Mouse (Mus musculus) midbrain, embryonic 10.5 days (tissue): ENCODE data around the gene Nr2e1. TPM values are rescaled to one million over a fixed set of nuclear protein-coding genes. Genes with fewer than 3 reads are reported as not detected.

Experiments
- DNase-seq: peaks from one replicate; pipeline ENCODE4 v3.0.0-alpha.2; 2017; ENCODE audit warnings: low spot score
- H3K27ac ChIP-seq: fragments of 300-500 bp; sonication (generic); replicated peaks from 2 replicates; pipeline ENCODE4 v1.5.1; 2016; ENCODE audit warnings: mild to moderate bottlenecking
- H3K27me3 ChIP-seq: fragments of 300-500 bp; sonication (generic); 2 replicates; pipeline ENCODE4 v1.6.1; 2016; ENCODE audit warnings: low read depth, mild to moderate bottlenecking; ENCODE audit not compliant: poor library complexity, severe bottlenecking
- H3K36me3 ChIP-seq: fragments of 300-500 bp; sonication (generic); 2 replicates; pipeline ENCODE4 v1.6.1; 2016; ENCODE audit warnings: mild to moderate bottlenecking, moderate library complexity
- H3K4me1 ChIP-seq: fragments of 300-500 bp; sonication (generic); 2 replicates; pipeline ENCODE4 v1.6.1; 2016
- H3K4me3 ChIP-seq: fragments of 300-500 bp; sonication (generic); 2 replicates; pipeline ENCODE4 v1.5.1; 2016; ENCODE audit warnings: mild to moderate bottlenecking, moderate library complexity
- H3K9me3 ChIP-seq: fragments of 300-500 bp; sonication (generic); replicated peaks from 2 replicates; pipeline ENCODE4 v1.6.1; 2016; ENCODE audit warnings: mild to moderate bottlenecking
- WGBS: fragments of 180-500 bp; shearing (Covaris S2); methylation state at CpG from one replicate; pipeline ENCODE4 v1.1.7; 2016; 5-methylcytosine and 5-hydroxymethylcytosine counted together
- polyA plus RNA-seq: library from polyadenylated mRNA; unstranded; fragments of >200 nt; fragmentation: Nextera tagmentation; extraction: Ambion mirVana; gene quantifications from 2 replicates; pipeline ENCODE4 v1.2.1, GENCODE M21; 2016

The Nr2e1 gene
- polyA plus RNA-seq = 25.3 and 26.3 TPM in 2 replicates

DNA sequence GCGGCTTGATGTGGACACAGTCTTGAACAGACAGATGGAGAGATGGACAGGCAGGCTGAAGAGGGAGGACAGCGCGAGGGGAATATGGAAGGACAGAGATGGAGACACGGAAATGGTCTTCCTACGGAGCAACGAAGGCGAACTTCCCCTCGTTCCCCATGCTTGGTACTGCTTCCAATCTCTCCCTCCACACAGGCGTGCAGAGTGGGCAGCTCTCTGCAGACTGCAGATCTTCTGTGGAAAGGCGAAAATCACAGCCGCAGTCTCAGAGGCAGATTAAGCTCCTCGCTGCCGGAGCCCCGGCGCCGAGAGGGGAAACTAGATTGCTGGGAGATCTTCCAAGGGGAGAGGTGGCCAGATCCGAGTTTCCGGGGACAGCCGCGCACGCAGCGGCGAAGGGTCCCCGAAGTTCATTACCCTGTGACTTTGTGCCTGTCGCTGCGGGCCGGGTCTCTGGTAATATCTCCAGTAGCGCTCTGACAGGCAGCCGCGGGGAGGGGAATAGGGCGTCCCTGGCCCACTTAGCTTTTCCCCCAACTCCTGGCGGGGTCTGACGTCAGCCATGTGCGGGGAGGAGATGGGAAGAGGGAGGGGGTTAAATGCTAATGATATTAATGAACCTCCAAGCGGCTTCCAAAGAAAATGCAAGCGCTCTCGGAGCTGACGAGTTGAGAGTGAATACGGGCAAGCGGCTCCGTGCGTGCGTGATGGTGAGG is at the start of gene Nr2e1, which contains the start of gene Ostm1:
Nr2e1 (minus strand) TSS at position 476 of the 716 bp plus-strand sequence.
Ostm1 (plus strand) TSS at position 666 of the 716 bp plus-strand sequence.
- H3K4me3 ChIP-seq = peak within 1 kb of the TSS; percentile 67
- DNase-seq = peak; percentile 79
- H3K27ac ChIP-seq = peak within 1 kb of the TSS; percentile 87
- H3K4me1 ChIP-seq = peaks cover 84% of the 10 kb centered on the region
- H3K36me3 ChIP-seq = peaks cover 3% of the 10 kb centered on the region; the same call in 1 of the 2 replicates
- WGBS = under 1% methylated on average over 43 of the region's 43 CpGs
- H3K27me3 ChIP-seq = peaks cover 100% of the 10 kb centered on the region
- H3K9me3 ChIP-seq = peaks cover 4% of the 10 kb centered on the region; the same call in 1 of the 2 replicates

DNA sequence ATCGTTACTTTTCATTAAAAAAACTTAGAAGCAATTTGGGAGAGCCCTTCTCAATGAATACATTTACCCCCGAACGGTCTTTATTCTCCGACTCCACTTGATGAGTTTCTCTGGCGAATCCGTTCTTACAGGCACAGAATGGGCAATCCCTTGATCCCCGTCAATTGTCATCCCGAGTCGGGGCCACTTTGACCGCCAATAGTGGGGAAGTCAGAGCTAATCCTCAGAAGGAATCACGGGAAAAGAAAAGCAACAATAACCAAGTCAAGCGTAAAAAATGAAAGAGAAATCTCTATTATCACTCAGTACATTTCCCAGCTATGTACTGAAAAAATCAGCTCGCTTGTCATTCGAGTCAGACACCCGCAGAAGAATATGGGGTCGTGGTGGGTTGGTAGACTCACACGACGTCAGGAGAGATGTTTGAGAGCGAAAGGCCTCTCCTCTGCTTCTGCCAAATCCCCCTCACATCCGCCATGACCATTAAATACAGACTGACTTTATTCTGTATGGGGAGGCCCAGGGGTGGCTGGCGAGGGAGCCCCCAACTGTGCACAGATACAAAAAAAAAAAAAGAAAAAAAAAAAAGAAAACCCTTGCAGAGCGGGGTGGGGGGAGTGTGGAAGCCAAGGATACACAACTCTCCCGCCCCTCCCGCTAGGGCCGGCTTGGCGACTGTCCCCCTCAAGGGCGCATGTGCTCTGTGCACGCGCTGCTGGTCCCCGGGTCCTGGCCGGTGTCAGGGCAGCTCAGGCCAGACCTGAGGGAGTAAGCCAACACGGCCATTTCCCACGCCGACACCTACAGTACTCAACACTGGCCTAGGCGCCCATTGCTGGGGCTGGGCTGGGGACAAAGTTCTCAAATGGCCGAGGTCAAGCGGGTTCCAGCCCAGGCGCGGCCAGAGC is 49.3 kb upstream of the Nr2e1 start:
- DNase-seq = peak; percentile 82
- no peaks in the 10 kb centered on the region for H3K9me3 ChIP-seq
- peaks cover 100% of the 10 kb centered on the region for H3K27me3 ChIP-seq
- H3K4me3 ChIP-seq = peak overlapping the region; percentile 53
- under 1% methylated on average over 39 of the region's 39 CpGs for WGBS
- no peaks in the 10 kb centered on the region for H3K36me3 ChIP-seq
- H3K27ac ChIP-seq = peak overlapping the region; percentile 88
- peaks cover 86% of the 10 kb centered on the region for H3K4me1 ChIP-seq

DNA sequence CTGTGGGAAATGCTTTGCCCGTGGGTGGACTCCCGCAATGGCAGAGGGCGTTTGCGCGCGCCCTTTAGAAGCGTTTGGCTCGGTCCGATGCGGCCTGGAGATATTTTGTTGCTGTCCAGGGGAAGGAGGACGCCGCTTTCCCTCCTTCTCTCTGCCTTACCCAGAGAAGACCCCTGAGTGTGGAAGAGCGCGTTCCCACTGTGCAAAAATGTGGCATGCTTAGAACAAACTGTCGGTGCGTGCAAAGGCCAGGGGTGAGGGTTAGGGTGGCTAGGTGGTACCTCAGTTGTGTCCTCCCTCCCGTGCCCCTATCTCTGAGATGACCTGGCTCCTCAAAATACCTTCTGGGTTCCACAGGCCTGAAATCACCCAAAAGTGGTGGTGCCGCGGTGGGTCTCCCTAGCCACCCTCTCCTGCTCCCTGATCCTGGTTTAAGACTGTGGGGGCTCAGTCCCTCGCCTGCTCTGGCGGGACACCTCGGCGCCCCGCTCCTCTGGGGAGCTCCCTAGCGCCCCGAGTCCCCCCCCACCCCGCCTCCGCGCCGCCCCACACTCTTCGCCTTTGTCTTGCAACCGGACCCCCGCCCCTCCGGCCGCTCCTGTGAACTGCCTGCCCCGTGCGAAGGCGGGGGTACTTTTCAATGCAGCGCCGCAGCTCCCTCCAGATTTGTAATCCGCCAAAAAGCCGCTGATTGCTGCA is 48.5 kb upstream of the Nr2e1 start:
- peak overlapping the region; percentile 53 for H3K4me3 ChIP-seq
- H3K9me3 ChIP-seq = no peaks in the 10 kb centered on the region
- peak overlapping the region; percentile 88 for H3K27ac ChIP-seq
- H3K4me1 ChIP-seq = peaks cover 84% of the 10 kb centered on the region
- H3K27me3 ChIP-seq = peaks cover 100% of the 10 kb centered on the region
- DNase-seq = peak; percentile 81
- WGBS = 1% methylated on average over 42 of the region's 42 CpGs
- H3K36me3 ChIP-seq = no peaks in the 10 kb centered on the region

DNA sequence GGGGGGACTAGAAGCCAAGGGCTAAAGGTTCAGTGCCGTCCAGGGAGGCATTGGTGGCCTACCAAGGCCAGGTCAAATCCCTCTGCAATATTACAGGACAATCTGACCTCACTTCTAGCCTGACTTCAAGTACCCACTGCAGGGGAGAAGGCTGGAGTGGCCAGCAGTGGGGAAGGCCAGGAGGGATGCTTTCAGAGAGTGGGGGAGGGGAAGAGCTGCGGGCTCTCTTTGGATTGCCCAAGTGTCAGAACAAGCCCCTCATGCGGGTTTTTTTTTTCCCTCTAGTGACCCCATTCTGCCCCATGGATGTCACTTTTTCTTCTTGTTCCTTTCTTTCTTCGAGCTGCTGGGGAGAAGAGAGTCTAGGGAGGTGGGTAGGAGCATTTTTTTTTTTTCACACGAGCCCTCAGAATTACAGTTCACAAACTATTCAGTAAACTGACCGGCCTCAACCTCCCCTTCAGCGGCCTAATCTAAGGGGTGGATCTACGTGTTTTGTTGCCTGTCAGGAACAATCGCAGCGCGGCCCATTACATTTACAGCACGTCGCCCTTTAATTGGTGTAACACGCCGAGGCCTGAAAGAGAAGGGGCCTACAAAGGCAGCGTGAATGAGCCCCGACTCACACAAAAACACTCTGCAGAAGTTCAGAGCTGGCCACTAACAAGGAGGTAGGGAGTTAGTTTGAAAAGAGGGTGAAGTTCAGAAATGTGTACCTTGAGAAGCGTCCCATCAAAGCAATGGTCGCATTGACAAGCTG is 47.3 kb upstream of the Nr2e1 start:
- Histone ChIP-seq H3K9me3 (no peaks in the 10 kb centered on the region), H3K4me3 (peak overlapping the region; percentile 53), H3K27ac (peak overlapping the region; percentile 88), H3K36me3 (no peaks in the 10 kb centered on the region), H3K4me1 (peaks cover 73% of the 10 kb centered on the region), H3K27me3 (peaks cover 100% of the 10 kb centered on the region)
- WGBS = under 1% methylated on average over 19 of the region's 19 CpGs
- DNase-seq = peak; percentile 69

DNA sequence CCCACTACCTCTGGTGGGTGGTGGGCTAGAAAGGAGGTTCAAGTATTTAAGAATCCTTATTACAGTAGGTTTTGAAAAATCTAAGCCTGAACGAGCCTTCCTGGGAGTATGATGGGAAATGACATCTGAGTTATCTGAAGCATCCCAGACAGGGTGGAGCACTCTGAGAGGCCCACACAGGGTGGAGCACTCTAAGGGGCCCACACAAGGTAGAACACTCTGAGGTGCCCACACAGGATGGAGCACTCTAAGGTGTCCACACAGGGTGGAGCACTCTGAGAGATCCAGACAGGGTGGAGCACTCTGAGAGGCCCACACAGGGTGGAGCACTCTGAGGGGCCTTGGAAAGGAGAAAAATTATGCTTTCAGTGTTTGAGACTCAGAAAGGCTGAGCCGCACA is 42.5 kb upstream of the Nr2e1 start:
- H3K27me3 ChIP-seq = peaks cover 97% of the 10 kb centered on the region
- no peak for DNase-seq
- H3K36me3 ChIP-seq = no peaks in the 10 kb centered on the region
- no peaks in the 10 kb centered on the region for H3K9me3 ChIP-seq
- H3K4me1 ChIP-seq = peaks cover 25% of the 10 kb centered on the region
- no peak overlapping the region for H3K27ac ChIP-seq
- H3K4me3 ChIP-seq = no peak overlapping the region
- WGBS = 92% methylated on average over 2 of the region's 2 CpGs

DNA sequence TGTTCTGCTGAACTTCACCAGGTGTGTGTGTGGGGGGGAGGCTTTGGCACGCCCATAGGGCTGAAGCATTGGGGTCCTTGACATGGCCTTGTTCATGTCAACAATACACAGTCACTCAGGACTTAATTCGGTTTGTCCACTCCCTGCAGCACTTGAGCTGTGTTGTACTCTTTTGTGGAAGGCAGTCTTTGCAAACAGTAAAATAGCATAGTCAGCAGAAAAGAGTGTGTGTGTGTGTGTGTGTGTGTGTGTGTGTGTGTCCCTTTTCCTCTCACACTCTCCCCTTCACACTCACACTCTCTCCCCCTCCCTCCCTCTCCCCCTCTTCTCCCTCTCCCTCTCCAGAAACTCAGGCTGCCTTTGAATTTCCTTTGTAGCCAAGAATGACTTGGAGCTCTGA is 34.9 kb upstream of the Nr2e1 start:
- Histone ChIP-seq H3K27me3 (peaks cover 100% of the 10 kb centered on the region), H3K9me3 (no peaks in the 10 kb centered on the region), H3K4me3 (no peak overlapping the region), H3K36me3 (no peaks in the 10 kb centered on the region), H3K4me1 (peaks cover 40% of the 10 kb centered on the region), H3K27ac (peak overlapping the region; percentile 5; the same call in 1 of the 2 replicates)
- no peak for DNase-seq
- WGBS = 34% methylated on average over 2 of the region's 2 CpGs

DNA sequence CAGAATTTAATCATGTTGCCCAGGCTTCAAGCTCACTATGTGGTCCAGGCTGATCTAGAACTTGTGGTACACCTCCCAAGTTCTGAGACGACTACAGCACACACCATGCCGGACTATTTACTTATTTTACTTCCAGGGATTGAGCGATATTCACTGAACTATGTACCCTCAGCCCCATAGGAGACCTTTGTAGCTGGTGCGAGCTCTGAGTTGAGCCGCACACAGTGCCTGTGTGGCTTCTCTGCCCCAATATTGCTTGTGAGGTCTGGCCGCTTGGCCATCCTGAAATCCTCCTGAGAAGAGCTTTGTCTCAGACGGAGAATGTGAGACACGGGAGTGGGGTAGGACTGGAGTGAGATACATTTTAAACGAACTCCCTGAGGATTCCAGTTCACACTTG is 31.3 kb upstream of the Nr2e1 start:
- peaks cover 100% of the 10 kb centered on the region for H3K27me3 ChIP-seq
- no peak for DNase-seq
- no peaks in the 10 kb centered on the region for H3K36me3 ChIP-seq
- 8% methylated on average over 9 of the region's 9 CpGs for WGBS
- H3K4me3 ChIP-seq = no peak overlapping the region
- H3K9me3 ChIP-seq = peaks cover 3% of the 10 kb centered on the region; the same call in 1 of the 2 replicates
- peak overlapping the region; percentile 28; the same call in 1 of the 2 replicates for H3K27ac ChIP-seq
- peaks cover 45% of the 10 kb centered on the region for H3K4me1 ChIP-seq

DNA sequence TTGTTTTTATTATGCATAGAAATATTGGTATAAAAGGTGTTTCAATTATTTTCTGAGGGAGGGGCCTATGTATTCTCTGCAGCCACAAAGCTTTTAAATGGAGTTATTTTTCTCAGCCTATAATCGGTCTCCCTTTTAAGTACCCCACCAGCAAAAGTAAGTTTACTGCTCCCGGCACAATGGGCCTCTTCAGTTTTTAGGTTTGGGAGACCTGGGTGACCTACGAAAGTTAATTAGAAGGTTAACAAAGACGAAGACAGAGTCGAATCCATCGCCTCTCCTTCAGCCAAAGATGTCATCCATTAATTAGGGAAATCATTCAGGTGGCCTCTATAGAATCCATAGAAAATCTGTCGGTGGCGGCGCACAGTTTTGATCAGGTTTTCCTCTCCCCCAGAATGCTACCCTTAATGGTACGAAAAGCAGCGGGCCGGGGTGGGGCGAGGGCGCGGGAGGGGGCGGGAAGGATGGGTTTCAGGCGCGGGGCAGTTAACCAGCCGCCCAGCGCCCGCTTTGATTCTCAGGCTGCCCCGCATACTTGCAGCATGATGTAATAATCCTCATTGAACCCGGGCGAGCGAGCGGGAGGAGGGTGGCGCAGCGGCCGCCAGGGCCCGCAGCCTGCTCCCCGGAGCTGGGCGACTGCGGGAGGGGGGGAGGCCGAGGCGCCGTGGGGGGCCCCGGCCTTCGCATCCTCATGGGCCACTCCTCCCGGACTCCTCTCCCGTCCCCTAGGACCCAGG is 30.4 kb upstream of the Nr2e1 start:
- H3K36me3 ChIP-seq = no peaks in the 10 kb centered on the region
- H3K4me3 ChIP-seq = peak overlapping the region; percentile 55
- H3K27me3 ChIP-seq = peaks cover 100% of the 10 kb centered on the region
- peaks cover 39% of the 10 kb centered on the region for H3K4me1 ChIP-seq
- peak overlapping the region; percentile 86 for H3K27ac ChIP-seq
- H3K9me3 ChIP-seq = peaks cover 3% of the 10 kb centered on the region; the same call in 1 of the 2 replicates
- peak; percentile 86 for DNase-seq
- WGBS = under 1% methylated on average over 39 of the region's 40 CpGs

DNA sequence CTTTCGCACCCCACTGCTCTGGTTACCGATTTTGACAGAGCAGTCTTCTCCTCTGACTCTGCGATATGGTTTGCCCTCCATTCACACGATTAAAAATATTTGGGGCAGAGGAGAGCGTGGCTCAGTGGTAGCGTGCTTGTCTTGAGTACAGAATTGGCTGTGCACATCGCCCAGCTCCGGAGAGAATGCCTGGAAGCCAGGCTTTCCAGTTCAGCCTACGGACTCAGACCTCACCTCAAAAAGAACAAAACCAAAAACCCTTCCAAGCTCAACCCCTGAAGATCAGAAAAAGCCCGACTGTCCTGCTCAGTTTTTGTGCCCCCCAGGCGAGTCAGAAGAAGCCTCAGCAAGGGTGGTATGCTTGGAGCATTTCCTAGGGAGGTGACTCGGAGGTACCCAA is 29.6 kb upstream of the Nr2e1 start:
- Histone ChIP-seq H3K4me1 (peaks cover 32% of the 10 kb centered on the region), H3K27me3 (peaks cover 96% of the 10 kb centered on the region), H3K9me3 (peaks cover 6% of the 10 kb centered on the region), H3K36me3 (no peaks in the 10 kb centered on the region), H3K4me3 (peak overlapping the region; percentile 55), H3K27ac (peak overlapping the region; percentile 86)
- WGBS = 5% methylated on average over 12 of the region's 12 CpGs
- DNase-seq = no peak

DNA sequence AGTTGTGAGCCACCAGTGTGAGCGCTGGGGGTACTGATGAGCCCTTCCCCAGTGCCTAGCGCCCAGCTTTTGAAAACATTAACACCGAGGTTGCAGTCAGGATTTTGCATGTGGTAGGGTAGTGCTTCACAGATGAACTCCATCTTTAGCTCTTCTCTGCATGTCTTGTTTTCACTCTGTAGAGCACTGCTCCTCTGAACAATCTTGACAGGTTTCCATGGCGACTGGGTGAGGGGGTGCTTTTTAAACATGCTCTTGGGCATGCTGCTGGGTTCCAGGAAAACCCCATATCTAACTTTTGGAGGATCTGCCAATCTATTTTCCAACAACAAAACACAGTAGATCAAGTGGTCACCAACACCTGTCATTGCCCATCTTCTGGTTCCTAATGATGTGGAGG is 23.3 kb upstream of the Nr2e1 start:
- Histone ChIP-seq H3K4me1 (no peaks in the 10 kb centered on the region; the same call in 1 of the 2 replicates), H3K27me3 (peaks cover 37% of the 10 kb centered on the region), H3K4me3 (no peak overlapping the region), H3K9me3 (peaks cover 26% of the 10 kb centered on the region; the same call in 1 of the 2 replicates), H3K27ac (no peak overlapping the region), H3K36me3 (no peaks in the 10 kb centered on the region)
- 80% methylated on average over 4 of the region's 4 CpGs for WGBS
- no peak for DNase-seq

DNA sequence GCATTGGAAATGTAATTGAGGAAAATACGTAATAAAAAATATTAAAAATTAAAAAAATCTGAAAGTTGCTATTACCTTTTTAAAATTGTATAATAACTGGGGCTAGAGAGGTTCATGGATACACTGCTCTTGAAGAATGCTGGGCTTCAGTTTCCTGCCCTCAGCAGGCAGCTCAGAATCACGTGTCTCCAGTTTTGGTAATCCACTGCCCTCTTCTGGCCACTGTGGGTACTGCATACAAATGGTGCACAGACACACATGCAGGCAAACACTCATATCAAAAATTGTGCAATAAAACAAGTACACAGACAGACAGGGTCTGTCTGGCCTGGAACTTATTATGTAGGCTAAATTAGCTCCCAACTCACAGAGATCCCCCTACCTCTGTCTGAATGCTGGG is 21.4 kb upstream of the Nr2e1 start:
- Histone ChIP-seq H3K4me1 (no peaks in the 10 kb centered on the region; the same call in 1 of the 2 replicates), H3K27ac (no peak overlapping the region), H3K36me3 (no peaks in the 10 kb centered on the region), H3K4me3 (no peak overlapping the region), H3K27me3 (peaks cover 37% of the 10 kb centered on the region), H3K9me3 (peaks cover 26% of the 10 kb centered on the region; the same call in 1 of the 2 replicates)
- 68% methylated on average over 2 of the region's 2 CpGs for WGBS
- DNase-seq = no peak
